Mouse (Mus musculus) lung, postnatal 0 days (tissue): ENCODE measurements around the gene Psenen.
A peak's percentile ranks its signal among the peaks of the same experiment; 100 is the strongest.

Experiments
- CTCF ChIP-seq: IDR thresholded peaks from 2 replicates; pipeline ENCODE4 v1.5.1; 2016; ENCODE audit warnings: antibody characterized with exemption, mild to moderate bottlenecking
- EP300 ChIP-seq: IDR thresholded peaks from 2 replicates; pipeline ENCODE4 v1.6.1; 2016; ENCODE audit warnings: antibody characterized with exemption, mild to moderate bottlenecking, control low read depth

GRCm38 (mm10) chr7:30592772-30593423 is 29.5 kb upstream of the Psenen start:
- TF ChIP-seq CTCF (peak; percentile 37), EP300 (no peak)
